Mouse (Mus musculus): ENCODE measurements around the gene Shpk. TPM values are rescaled to one million over a fixed set of nuclear protein-coding genes. Genes with fewer than 3 reads are reported as not detected.

The Shpk gene
- polyA plus RNA-seq, 1 experiment from 2014 or later, result 2.8 TPM

GRCm38 (mm10) chr11:73176186-73176585 lies 23.1 kb upstream of the Shpk start:
- Histone ChIP-seq H3K4me1 (replicated peaks) (peaks cover 42% of the 10 kb centered on the region), H3K9ac (peak overlapping the region; percentile 84), H3K36me3 (replicated peaks) (peaks cover 19% of the 10 kb centered on the region), H3K4me2 (peak overlapping the region; percentile 97), H3K4me3 (replicated peaks) (peak overlapping the region; percentile 96), H3K9me3 (replicated peaks) (no peaks in the 10 kb centered on the region), H3K27ac (replicated peaks) (peak overlapping the region; percentile 82), H3K27me3 (no peaks in the 10 kb centered on the region)
- no peak for ATAC-seq (ENCODE audit: insufficient read depth)
- 1% methylated on average over 15 of the region's 15 CpGs for WGBS (ENCODE audit: insufficient replicate concordance)

- ATAC-seq (ENCODE audit: insufficient read depth), result peak; percentile 98
Observed at GRCm38 (mm10) chr11:73176608-73177508, 22.4 kb upstream of the Shpk start, which contains the start of the genes Emc6 and Tax1bp3. Emc6 (minus strand) TSS chr11:73177037. Tax1bp3 (plus strand) TSS chr11:73177083.

GRCm38 (mm10) chr11:73177509-73177875 lies 21.8 kb upstream of the Shpk start:
- peak; percentile 49 for ATAC-seq (ENCODE audit: insufficient read depth)
- Histone ChIP-seq H3K36me3 (replicated peaks) (peaks cover 22% of the 10 kb centered on the region), H3K4me2 (peak overlapping the region; percentile 97), H3K4me1 (replicated peaks) (peaks cover 38% of the 10 kb centered on the region), H3K9ac (peak overlapping the region; percentile 80), H3K9me3 (replicated peaks) (no peaks in the 10 kb centered on the region), H3K4me3 (replicated peaks) (peak overlapping the region; percentile 96), H3K27me3 (no peaks in the 10 kb centered on the region), H3K27ac (replicated peaks) (peak overlapping the region; percentile 79)
- WGBS (ENCODE audit: insufficient replicate concordance), result under 1% methylated on average over 28 of the region's 28 CpGs

More at GRCm38 (mm10) chr11:73176608-73177508, 22.4 kb upstream of the Shpk start, which contains the start of the genes Emc6 and Tax1bp3:
- H3K4me2 ChIP-seq, result peak within 1 kb of the TSS; percentile 97
- H3K36me3 ChIP-seq (replicated peaks), result peaks cover 19% of the 10 kb centered on the region
- peak within 1 kb of the TSS; percentile 96 for H3K4me3 ChIP-seq (replicated peaks)
- H3K27ac ChIP-seq (replicated peaks), result peak within 1 kb of the TSS; percentile 82
- H3K9me3 ChIP-seq (replicated peaks), result no peaks in the 10 kb centered on the region
- peak within 1 kb of the TSS; percentile 84 for H3K9ac ChIP-seq
- no peaks in the 10 kb centered on the region for H3K27me3 ChIP-seq
- under 1% methylated on average over 81 of the region's 81 CpGs for WGBS (ENCODE audit: insufficient replicate concordance)
- peaks cover 42% of the 10 kb centered on the region for H3K4me1 ChIP-seq (replicated peaks)

GRCm38 (mm10) chr11:73177895-73178294 lies 21.4 kb upstream of the Shpk start:
- Histone ChIP-seq H3K27ac (replicated peaks) (peak overlapping the region; percentile 79; the same call in 1 of the 2 replicates), H3K4me2 (peak overlapping the region; percentile 97), H3K4me3 (replicated peaks) (peak overlapping the region; percentile 96), H3K36me3 (replicated peaks) (peaks cover 18% of the 10 kb centered on the region), H3K9ac (peak overlapping the region; percentile 80), H3K9me3 (replicated peaks) (no peaks in the 10 kb centered on the region), H3K4me1 (replicated peaks) (peaks cover 37% of the 10 kb centered on the region), H3K27me3 (no peaks in the 10 kb centered on the region)
- ATAC-seq (ENCODE audit: insufficient read depth), result no peak
- WGBS (ENCODE audit: insufficient replicate concordance), result 14% methylated on average over 2 of the region's 2 CpGs

- WGBS (ENCODE audit: insufficient replicate concordance), result 69% methylated on average over 10 of the region's 10 CpGs
- no peaks in the 10 kb centered on the region for H3K4me1 ChIP-seq (replicated peaks)
- no peak overlapping the region for H3K9ac ChIP-seq
- H3K9me3 ChIP-seq (replicated peaks), result no peaks in the 10 kb centered on the region
- ATAC-seq (ENCODE audit: insufficient read depth), result no peak
- H3K4me3 ChIP-seq (replicated peaks), result no peak overlapping the region
- no peak overlapping the region for H3K4me2 ChIP-seq
- H3K36me3 ChIP-seq (replicated peaks), result peaks cover 57% of the 10 kb centered on the region
- H3K27ac ChIP-seq (replicated peaks), result no peak overlapping the region
- H3K27me3 ChIP-seq, result no peaks in the 10 kb centered on the region
Observed at GRCm38 (mm10) chr11:73185872-73186615, 13.2 kb upstream of the Shpk start.

- 74% methylated on average over 6 of the region's 6 CpGs for WGBS (ENCODE audit: insufficient replicate concordance)
- Histone ChIP-seq H3K36me3 (replicated peaks) (peaks cover 63% of the 10 kb centered on the region), H3K27me3 (no peaks in the 10 kb centered on the region), H3K4me2 (no peak overlapping the region), H3K4me1 (replicated peaks) (no peaks in the 10 kb centered on the region), H3K9me3 (replicated peaks) (no peaks in the 10 kb centered on the region), H3K4me3 (replicated peaks) (no peak overlapping the region), H3K27ac (replicated peaks) (no peak overlapping the region), H3K9ac (no peak overlapping the region)
- ATAC-seq (ENCODE audit: insufficient read depth), result no peak
Observed at GRCm38 (mm10) chr11:73187231-73187630, 12.0 kb upstream of the Shpk start.

GRCm38 (mm10) chr11:73193047-73193446 lies 6.2 kb upstream of the Shpk start:
- no peak overlapping the region for H3K4me3 ChIP-seq (replicated peaks)
- H3K4me1 ChIP-seq (replicated peaks), result peaks cover 5% of the 10 kb centered on the region
- H3K4me2 ChIP-seq, result no peak overlapping the region
- H3K36me3 ChIP-seq (replicated peaks), result peaks cover 38% of the 10 kb centered on the region; the same call in 1 of the 2 replicates
- ATAC-seq (ENCODE audit: insufficient read depth), result no peak
- H3K9ac ChIP-seq, result no peak overlapping the region
- WGBS (ENCODE audit: insufficient replicate concordance), result 55% methylated on average over 6 of the region's 6 CpGs
- H3K27me3 ChIP-seq, result no peaks in the 10 kb centered on the region
- no peak overlapping the region for H3K27ac ChIP-seq (replicated peaks)
- no peaks in the 10 kb centered on the region for H3K9me3 ChIP-seq (replicated peaks)

GRCm38 (mm10) chr11:73194444-73194843 lies 4.8 kb upstream of the Shpk start:
- no peak overlapping the region for H3K4me3 ChIP-seq (replicated peaks)
- H3K27me3 ChIP-seq, result no peaks in the 10 kb centered on the region
- no peak overlapping the region for H3K9ac ChIP-seq
- no peaks in the 10 kb centered on the region for H3K9me3 ChIP-seq (replicated peaks)
- no peak overlapping the region for H3K27ac ChIP-seq (replicated peaks)
- H3K36me3 ChIP-seq (replicated peaks), result peaks cover 27% of the 10 kb centered on the region; the same call in 1 of the 2 replicates
- 51% methylated on average over 2 of the region's 2 CpGs for WGBS (ENCODE audit: insufficient replicate concordance)
- no peak for ATAC-seq (ENCODE audit: insufficient read depth)
- H3K4me1 ChIP-seq (replicated peaks), result peaks cover 12% of the 10 kb centered on the region
- no peak overlapping the region for H3K4me2 ChIP-seq

- 0 out of 2 replicates have a peak overlapping the region, but pooled peaks have one; percentile 74 for H3K27ac ChIP-seq (replicated peaks)
- peak overlapping the region; percentile 86 for H3K9ac ChIP-seq
- no peaks in the 10 kb centered on the region for H3K9me3 ChIP-seq (replicated peaks)
- no peaks in the 10 kb centered on the region for H3K27me3 ChIP-seq
- no peak for ATAC-seq (ENCODE audit: insufficient read depth)
- peak overlapping the region; percentile 76 for H3K4me3 ChIP-seq (replicated peaks)
- WGBS (ENCODE audit: insufficient replicate concordance), result 0% methylated on average over 1 of the region's 1 CpGs
- peak overlapping the region; percentile 97 for H3K4me2 ChIP-seq
- 0 out of 2 replicates have a peak, but pooled peaks cover 6% of the 10 kb centered on the region for H3K36me3 ChIP-seq (replicated peaks)
- H3K4me1 ChIP-seq (replicated peaks), result peaks cover 30% of the 10 kb centered on the region
Observed at GRCm38 (mm10) chr11:73198190-73198589, 1.1 kb upstream of the Shpk start.

GRCm38 (mm10) chr11:73198603-73199229 lies 544 bp upstream of the Shpk start, which contains the start of gene Ctns:
Ctns (minus strand) TSS chr11:73199042.
- ATAC-seq (ENCODE audit: insufficient read depth), result peak; percentile 96

More at GRCm38 (mm10) chr11:73198603-73199229, 544 bp upstream of the Shpk start, which contains the start of gene Ctns:
- Histone ChIP-seq H3K9ac (peak within 1 kb of the TSS; percentile 86), H3K4me3 (replicated peaks) (peak within 1 kb of the TSS; percentile 76), H3K27me3 (no peaks in the 10 kb centered on the region), H3K27ac (replicated peaks) (peak within 1 kb of the TSS; percentile 79), H3K4me1 (replicated peaks) (peaks cover 30% of the 10 kb centered on the region), H3K9me3 (replicated peaks) (no peaks in the 10 kb centered on the region), H3K36me3 (replicated peaks) (0 out of 2 replicates have a peak, but pooled peaks cover 6% of the 10 kb centered on the region), H3K4me2 (peak within 1 kb of the TSS; percentile 97)
- WGBS (ENCODE audit: insufficient replicate concordance), result 2% methylated on average over 22 of the region's 22 CpGs
